Mouse (Mus musculus) midbrain, embryonic 10.5 days (tissue): ENCODE data around the gene Rab21. TPM values are rescaled to one million over a fixed set of nuclear protein-coding genes. Genes with fewer than 3 reads are reported as not detected.

Experiments used
- DNase-seq: peaks from one replicate; pipeline ENCODE4 v3.0.0-alpha.2; 2017; ENCODE audit warnings: low spot score
- H3K27ac ChIP-seq: fragments of 300-500 bp; sonication (generic); replicated peaks from 2 replicates; pipeline ENCODE4 v1.5.1; 2016; ENCODE audit warnings: mild to moderate bottlenecking
- H3K27me3 ChIP-seq: fragments of 300-500 bp; sonication (generic); 2 replicates; pipeline ENCODE4 v1.6.1; 2016; ENCODE audit warnings: low read depth, mild to moderate bottlenecking; ENCODE audit not compliant: poor library complexity, severe bottlenecking
- H3K36me3 ChIP-seq: fragments of 300-500 bp; sonication (generic); 2 replicates; pipeline ENCODE4 v1.6.1; 2016; ENCODE audit warnings: mild to moderate bottlenecking, moderate library complexity
- H3K4me1 ChIP-seq: fragments of 300-500 bp; sonication (generic); 2 replicates; pipeline ENCODE4 v1.6.1; 2016
- H3K4me3 ChIP-seq: fragments of 300-500 bp; sonication (generic); 2 replicates; pipeline ENCODE4 v1.5.1; 2016; ENCODE audit warnings: mild to moderate bottlenecking, moderate library complexity
- H3K9me3 ChIP-seq: fragments of 300-500 bp; sonication (generic); replicated peaks from 2 replicates; pipeline ENCODE4 v1.6.1; 2016; ENCODE audit warnings: mild to moderate bottlenecking
- WGBS: fragments of 180-500 bp; shearing (Covaris S2); methylation state at CpG from one replicate; pipeline ENCODE4 v1.1.7; 2016; 5-methylcytosine and 5-hydroxymethylcytosine counted together
- polyA plus RNA-seq: library from polyadenylated mRNA; unstranded; fragments of >200 nt; fragmentation: Nextera tagmentation; extraction: Ambion mirVana; gene quantifications from 2 replicates; pipeline ENCODE4 v1.2.1, GENCODE M21; 2016

The Rab21 gene
- 3.1 and 3.3 TPM in 2 replicates for polyA plus RNA-seq

- Histone ChIP-seq H3K27me3 (no peaks in the 10 kb centered on the region), H3K9me3 (no peaks in the 10 kb centered on the region), H3K27ac (peak within 1 kb of the TSS; percentile 93), H3K4me1 (peaks cover 37% of the 10 kb centered on the region), H3K36me3 (no peaks in the 10 kb centered on the region), H3K4me3 (peak within 1 kb of the TSS; percentile 94)
- peak; percentile 97 for DNase-seq
- under 1% methylated on average over 48 of the region's 48 CpGs for WGBS
These were observed at the start of gene Rab21 for GRCm38 (mm10) chr10:115315473-115316171. Gene Rab21, minus strand, starts transcription at chr10:115315594.

GRCm38 (mm10) chr10:115363151-115363550 is 47.8 kb upstream of the Rab21 start:
- Histone ChIP-seq H3K27ac (peak overlapping the region; percentile 92), H3K4me3 (peak overlapping the region; percentile 69), H3K9me3 (no peaks in the 10 kb centered on the region), H3K4me1 (peaks cover 21% of the 10 kb centered on the region), H3K27me3 (no peaks in the 10 kb centered on the region), H3K36me3 (no peaks in the 10 kb centered on the region)
- DNase-seq, result no peak
- 89% methylated on average over 4 of the region's 4 CpGs for WGBS

- peak overlapping the region; percentile 69 for H3K4me3 ChIP-seq
- no peak for DNase-seq
- H3K4me1 ChIP-seq, result peaks cover 21% of the 10 kb centered on the region
- no peaks in the 10 kb centered on the region for H3K9me3 ChIP-seq
- 7% methylated on average over 9 of the region's 9 CpGs for WGBS
- no peaks in the 10 kb centered on the region for H3K27me3 ChIP-seq
- peak overlapping the region; percentile 92 for H3K27ac ChIP-seq
- H3K36me3 ChIP-seq, result no peaks in the 10 kb centered on the region
These were observed 47.2 kb upstream of the Rab21 start for GRCm38 (mm10) chr10:115362623-115362964.

- peak within 1 kb of the TSS; percentile 92 for H3K27ac ChIP-seq
- under 1% methylated on average over 58 of the region's 58 CpGs for WGBS
- H3K4me1 ChIP-seq, result peaks cover 21% of the 10 kb centered on the region
- peak within 1 kb of the TSS; percentile 69 for H3K4me3 ChIP-seq
- no peaks in the 10 kb centered on the region for H3K27me3 ChIP-seq
- peaks cover 4% of the 10 kb centered on the region for H3K36me3 ChIP-seq
- no peaks in the 10 kb centered on the region for H3K9me3 ChIP-seq
- peak; percentile 96 for DNase-seq
These were observed 46.6 kb upstream of the Rab21 start, which contains the start of gene Tmem19 for GRCm38 (mm10) chr10:115361840-115362622. Gene Tmem19, minus strand, starts transcription at chr10:115362501.

- Histone ChIP-seq H3K9me3 (no peaks in the 10 kb centered on the region), H3K36me3 (peaks cover 16% of the 10 kb centered on the region), H3K27ac (no peak overlapping the region), H3K4me1 (peaks cover 21% of the 10 kb centered on the region), H3K4me3 (no peak overlapping the region), H3K27me3 (no peaks in the 10 kb centered on the region)
- DNase-seq, result no peak
- WGBS, result 90% methylated on average over 7 of the region's 7 CpGs
These were observed 43.7 kb upstream of the Rab21 start for GRCm38 (mm10) chr10:115359066-115359465.

GRCm38 (mm10) chr10:115358216-115358919 is 43.0 kb upstream of the Rab21 start:
- Histone ChIP-seq H3K4me1 (peaks cover 20% of the 10 kb centered on the region), H3K4me3 (no peak overlapping the region), H3K27me3 (no peaks in the 10 kb centered on the region), H3K9me3 (no peaks in the 10 kb centered on the region), H3K36me3 (peaks cover 16% of the 10 kb centered on the region), H3K27ac (no peak overlapping the region)
- no peak for DNase-seq
- 96% methylated on average over 17 of the region's 17 CpGs for WGBS

GRCm38 (mm10) chr10:115356106-115356505 is 40.7 kb upstream of the Rab21 start:
- Histone ChIP-seq H3K9me3 (no peaks in the 10 kb centered on the region), H3K27me3 (no peaks in the 10 kb centered on the region), H3K27ac (no peak overlapping the region), H3K36me3 (peaks cover 16% of the 10 kb centered on the region), H3K4me1 (peaks cover 7% of the 10 kb centered on the region), H3K4me3 (no peak overlapping the region)
- 89% methylated on average over 6 of the region's 7 CpGs for WGBS
- DNase-seq, result no peak

- Histone ChIP-seq H3K4me3 (no peak overlapping the region), H3K27ac (no peak overlapping the region), H3K4me1 (no peaks in the 10 kb centered on the region), H3K9me3 (no peaks in the 10 kb centered on the region), H3K36me3 (peaks cover 16% of the 10 kb centered on the region), H3K27me3 (no peaks in the 10 kb centered on the region)
- 94% methylated on average over 6 of the region's 6 CpGs for WGBS
- DNase-seq, result no peak
These were observed 39.6 kb upstream of the Rab21 start for GRCm38 (mm10) chr10:115355016-115355415.

GRCm38 (mm10) chr10:115354553-115354952 is 39.2 kb upstream of the Rab21 start:
- Histone ChIP-seq H3K9me3 (no peaks in the 10 kb centered on the region), H3K36me3 (peaks cover 16% of the 10 kb centered on the region), H3K27me3 (no peaks in the 10 kb centered on the region), H3K4me3 (no peak overlapping the region), H3K27ac (no peak overlapping the region), H3K4me1 (no peaks in the 10 kb centered on the region)
- WGBS, result 86% methylated on average over 6 of the region's 6 CpGs
- no peak for DNase-seq

- no peaks in the 10 kb centered on the region for H3K27me3 ChIP-seq
- H3K4me1 ChIP-seq, result no peaks in the 10 kb centered on the region
- H3K4me3 ChIP-seq, result no peak overlapping the region
- no peak for DNase-seq
- H3K27ac ChIP-seq, result no peak overlapping the region
- no peaks in the 10 kb centered on the region for H3K9me3 ChIP-seq
- 80% methylated on average over 2 of the region's 2 CpGs for WGBS
- H3K36me3 ChIP-seq, result peaks cover 16% of the 10 kb centered on the region
These were observed 35.5 kb upstream of the Rab21 start for GRCm38 (mm10) chr10:115350810-115351397.

GRCm38 (mm10) chr10:115349509-115349908 is 34.1 kb upstream of the Rab21 start:
- WGBS, result 92% methylated on average over 7 of the region's 7 CpGs
- H3K4me3 ChIP-seq, result no peak overlapping the region
- no peaks in the 10 kb centered on the region for H3K9me3 ChIP-seq
- H3K27ac ChIP-seq, result no peak overlapping the region
- no peak for DNase-seq
- H3K27me3 ChIP-seq, result no peaks in the 10 kb centered on the region
- H3K36me3 ChIP-seq, result peaks cover 20% of the 10 kb centered on the region
- no peaks in the 10 kb centered on the region for H3K4me1 ChIP-seq

GRCm38 (mm10) chr10:115349029-115349428 is 33.6 kb upstream of the Rab21 start:
- Histone ChIP-seq H3K4me3 (no peak overlapping the region), H3K27me3 (no peaks in the 10 kb centered on the region), H3K9me3 (no peaks in the 10 kb centered on the region), H3K4me1 (no peaks in the 10 kb centered on the region), H3K27ac (no peak overlapping the region), H3K36me3 (peaks cover 20% of the 10 kb centered on the region)
- no peak for DNase-seq
- WGBS, result 85% methylated on average over 10 of the region's 10 CpGs
